Mouse (Mus musculus): ENCODE measurements around the gene Ina.

- TF ChIP-seq TAL1 (conservative IDR thresholded peaks at IDR 0.05; ENCODE audit: low read depth, low read length) (no peak), CTCF (IDR thresholded peaks at IDR 0.05; ENCODE audit: low read depth, low read length) (no peak), GATA1 (IDR thresholded peaks at IDR 0.05; ENCODE audit: borderline replicate concordance, low read length) (no peak), POLR2AphosphoS5 (IDR thresholded peaks at IDR 0.05; ENCODE audit: insufficient replicate concordance, low read depth, low read length) (no peak)
Observed at GRCm38 (mm10) chr19:47006321-47006720, 8.2 kb upstream of the Ina start.

Measured in G1E (cell line).